Mouse (Mus musculus): Measurements from ENCODE around the gene Pla2g5.

GRCm38 (mm10) chr4:138889165-138889564, 25.9 kb upstream of the Pla2g5 start:
- TF ChIP-seq CTCF (IDR thresholded peaks at IDR 0.05; ENCODE audit: borderline replicate concordance, insufficient read depth, low read length) = no peak
- no peak for TF ChIP-seq POLR2A (IDR thresholded peaks at IDR 0.05; ENCODE audit: low read depth, low read length)

Data from embryonic fibroblast, embryonic 13.5 days (primary cell).